Comparison of ENCODE assay signal across 8 mouse cellular contexts in genomic region chr6:37589340-37589962, GRCm38 (mm10). TPM values are rescaled to one million over a fixed set of nuclear protein-coding genes. Genes with fewer than 3 reads are reported as not detected.
A peak's percentile ranks its signal among the peaks of the same experiment; 100 is the strongest.
DNase-seq lines count a peak whose midpoint lies in the region; ATAC-seq lines count a peak whose summit lies in the region.

No protein-coding gene starts in this region.

- H3K4me3 ChIP-seq in heart, embryonic 12.5 days = no peak overlapping the region
- H3K4me3 ChIP-seq in hindbrain, embryonic 15.5 days = no peak overlapping the region

- no peaks in the 10 kb centered on the region for H3K9me3 ChIP-seq in heart, embryonic 12.5 days (replicated peaks)
- H3K9me3 ChIP-seq in hindbrain, embryonic 15.5 days = no peaks in the 10 kb centered on the region

- H3K4me1 ChIP-seq in heart, embryonic 12.5 days (replicated peaks) = peaks cover 9% of the 10 kb centered on the region
- peaks cover 23% of the 10 kb centered on the region for H3K4me1 ChIP-seq in hindbrain, embryonic 15.5 days (replicated peaks)

- 26% methylated on average over 4 of the region's 4 CpGs for WGBS in heart, embryonic 12.5 days
- WGBS in hindbrain, embryonic 15.5 days = 6% methylated on average over 4 of the region's 4 CpGs

- no peak overlapping the region for H3K27ac ChIP-seq in heart, embryonic 12.5 days (ENCODE audit: poor library complexity, severe bottlenecking)
- peak overlapping the region; percentile 76 for H3K27ac ChIP-seq in hindbrain, embryonic 15.5 days (replicated peaks)

- H3K36me3 ChIP-seq in heart, embryonic 12.5 days = no peaks in the 10 kb centered on the region
- H3K36me3 ChIP-seq in hindbrain, embryonic 15.5 days = no peaks in the 10 kb centered on the region

- no peak overlapping the region for H3K4me2 ChIP-seq in heart, embryonic 12.5 days
- H3K4me2 ChIP-seq in hindbrain, embryonic 15.5 days = no peak overlapping the region

- ATAC-seq in heart, embryonic 12.5 days (ENCODE audit: insufficient number of reproducible peaks, low FRiP score) = no peak
- ATAC-seq in hindbrain, embryonic 15.5 days (ENCODE audit: low FRiP score, low read depth) = peak; percentile 89
- peak; percentile 82 for ATAC-seq in megakaryocyte-erythroid progenitor cell, adult 5-6 weeks (replicated peaks; ENCODE audit: low FRiP score, low TSS enrichment, poor library complexity, severe bottlenecking)

- no peaks in the 10 kb centered on the region for H3K27me3 ChIP-seq in heart, embryonic 12.5 days (replicated peaks)
- no peaks in the 10 kb centered on the region for H3K27me3 ChIP-seq in hindbrain, embryonic 15.5 days

- peak; percentile 92 for DNase-seq in heart, adult 11 months
- peak; percentile 68 for DNase-seq in cerebellum, adult 9-10 months
- DNase-seq in frontal cortex, adult 2 months (ENCODE audit: extremely low spot score in 1 of 2, low spot score in 1 of 2) = peak; percentile 50 to 80
- peak; percentile 28 to 60 for DNase-seq in layer of hippocampus, postnatal 36 days
- peak; percentile 63 to 65 for DNase-seq in right cerebral cortex, adult 2 months (ENCODE audit: low spot score in 2 of 2)

- H3K9ac ChIP-seq in heart, embryonic 12.5 days = no peak overlapping the region
- H3K9ac ChIP-seq in hindbrain, embryonic 15.5 days = no peak overlapping the region

RNA-seq across cellular contexts. Expression of gene Akr1d1, which starts 59.5 kb away (rescaled TPM):
- not detected in 2 replicates for polyA plus RNA-seq in heart, embryonic 12.5 days (2016; fragmentation: Nextera tagmentation; extraction: Ambion mirVana)
- 0.04 TPM in 1 of 2 replicates, not detected in the other for polyA plus RNA-seq in frontal cortex, adult 2 months (2012; rRNA removed)
- not detected in 2 replicates for polyA plus RNA-seq in hindbrain, embryonic 15.5 days (2015; fragmentation: Nextera tagmentation; extraction: Ambion mirVana)
- not detected for total RNA-seq in layer of hippocampus, postnatal 36 days (2021)
- total RNA-seq in megakaryocyte-erythroid progenitor cell, adult 5-6 weeks (2014; fragmentation: Nextera tagmentation) = not detected in 2 replicates
- not detected in 2 replicates for total RNA-seq in megakaryocyte-erythroid progenitor cell, adult 5-6 weeks (2017)
